Mouse (Mus musculus) hindbrain, postnatal 0 days (tissue): Measurements from ENCODE around the gene Echs1. TPM values are rescaled to one million over a fixed set of nuclear protein-coding genes. Genes with fewer than 3 reads are reported as not detected.
A peak's percentile ranks its signal among the peaks of the same experiment; 100 is the strongest.

Experiments
- ATAC-seq: fragments of 200-750 bp; cut with Nextera tagmentation; 2 replicates; pipeline ENCODE4 v1.8.0; 2017; ENCODE audit warnings: mild to moderate bottlenecking, moderate TSS enrichment, moderate library complexity
- DNase-seq: peaks from one replicate; pipeline ENCODE4 v3.0.0-alpha.2; 2015; ENCODE audit warnings: low spot score
- H3K27ac ChIP-seq: fragments of 300-500 bp; sonication (generic); 2 replicates; pipeline ENCODE4 v1.5.1; 2014; ENCODE audit warnings: mild to moderate bottlenecking
- H3K27me3 ChIP-seq: fragments of 300-500 bp; sonication (generic); 2 replicates; pipeline ENCODE4 v1.6.1; 2014; ENCODE audit warnings: low read length, mixed read lengths; ENCODE audit not compliant: insufficient read depth
- H3K36me3 ChIP-seq: fragments of 300-500 bp; sonication (generic); 2 replicates; pipeline ENCODE4 v1.6.1; 2014; ENCODE audit warnings: low read length, mixed read lengths; ENCODE audit not compliant: insufficient read depth
- H3K4me1 ChIP-seq: fragments of 300-500 bp; sonication (generic); 2 replicates; pipeline ENCODE4 v1.6.1; 2014; ENCODE audit warnings: antibody characterized with exemption, low read length, mixed read lengths; ENCODE audit not compliant: insufficient read depth
- H3K4me2 ChIP-seq: fragments of 300-500 bp; sonication (generic); 2 replicates; pipeline ENCODE4 v1.6.1; 2014; ENCODE audit warnings: low read depth, mild to moderate bottlenecking, low read length, moderate library complexity, mixed read lengths
- H3K4me3 ChIP-seq: fragments of 300-500 bp; sonication (generic); 2 replicates; pipeline ENCODE4 v1.5.1; 2014; ENCODE audit warnings: low read length
- H3K9ac ChIP-seq: fragments of 300-500 bp; sonication (generic); replicated peaks from 2 replicates; pipeline ENCODE4 v1.6.1; 2014; ENCODE audit warnings: mild to moderate bottlenecking, low read length, moderate library complexity, mixed read lengths
- H3K9me3 ChIP-seq: fragments of 300-500 bp; sonication (generic); 2 replicates; pipeline ENCODE4 v1.6.1; 2016; ENCODE audit warnings: low read length, mixed read lengths
- CTCF ChIP-seq: IDR thresholded peaks from 2 replicates; pipeline ENCODE4 v1.5.1; 2016; ENCODE audit warnings: antibody characterized with exemption, control low read depth, low read depth
- WGBS: fragments of 180-500 bp; shearing (Covaris S2); extraction: QIAGEN DNeasy Blood & Tissue Kit; methylation state at CpG from one replicate; pipeline ENCODE4 v1.1.7; 2014; 5-methylcytosine and 5-hydroxymethylcytosine counted together
- polyA plus RNA-seq: library from polyadenylated mRNA; unstranded; fragments of >200 nt; fragmentation: Nextera tagmentation; extraction: Ambion mirVana; gene quantifications from 2 replicates; pipeline ENCODE4 v1.2.1, GENCODE M21; 2015
- total RNA-seq: library from RNA; depleted of rRNA; stranded (reverse); fragments of >200 nt; gene quantifications from 2 replicates; pipeline ENCODE4 v1.2.3, GENCODE M21; 2014

Echs1 gene
- total and polyA plus RNA-seq, 2 experiments from 2014 or later, result 91.5 to 136 TPM

GRCm38 (mm10) chr7:140120484-140120883, 4.2 kb upstream of the Echs1 start:
- Histone ChIP-seq H3K36me3 (no peaks in the 10 kb centered on the region), H3K27me3 (no peaks in the 10 kb centered on the region), H3K27ac (no peak overlapping the region), H3K9me3 (no peaks in the 10 kb centered on the region), H3K4me2 (no peak overlapping the region), H3K4me3 (no peak overlapping the region), H3K4me1 (peaks cover 4% of the 10 kb centered on the region; the same call in 1 of the 2 replicates), H3K9ac (no peak overlapping the region)
- DNase-seq, result no peak
- WGBS, result 84% methylated on average over 2 of the region's 2 CpGs
- no peak for ATAC-seq
- no peak for TF ChIP-seq CTCF

DNA sequence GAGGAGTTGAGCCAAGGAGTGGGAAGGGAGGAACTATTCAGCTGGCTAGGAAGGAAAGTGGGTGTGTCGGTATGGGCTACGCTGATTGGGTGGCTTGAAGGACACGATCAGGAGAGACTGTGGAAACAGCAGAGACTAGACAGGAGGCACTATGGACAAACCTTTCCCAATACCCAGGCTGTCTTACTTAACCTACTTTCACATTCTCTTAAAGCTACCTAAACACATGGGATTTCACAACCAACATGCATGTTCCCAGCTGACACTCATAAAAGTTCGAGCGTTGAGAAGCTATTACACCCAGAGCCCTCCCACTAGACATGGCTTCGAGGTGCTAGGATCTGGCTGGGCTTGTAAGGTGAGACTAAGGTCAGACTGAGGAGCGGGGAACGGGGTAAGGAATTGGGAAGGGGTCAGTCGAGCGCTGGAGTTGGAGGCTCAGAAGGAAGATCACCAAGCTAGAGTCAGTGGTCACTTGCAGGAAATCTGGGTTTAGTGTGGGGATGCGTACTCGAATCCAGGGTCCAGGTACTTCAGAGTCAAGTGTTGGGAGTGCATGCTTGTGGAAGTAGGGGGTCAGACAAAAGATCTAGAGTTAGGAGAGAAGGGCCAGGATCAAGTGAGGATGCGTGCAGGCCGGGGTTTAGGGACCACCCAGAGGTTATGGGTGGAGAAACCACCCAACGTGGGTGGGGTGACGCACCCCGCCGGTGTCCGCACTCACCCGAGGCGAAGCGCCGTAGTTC, 520 bp downstream of the Echs1 start, which contains the start of gene Paox:
Gene Paox (plus strand): TSS at position 217 of the 746 bp plus-strand sequence.
- no peaks in the 10 kb centered on the region for H3K9me3 ChIP-seq
- ATAC-seq (peak; percentile 70), DNase-seq (peak; percentile 68)
- peak within 1 kb of the TSS; percentile 86 for H3K27ac ChIP-seq
- peak within 1 kb of the TSS; percentile 71 for H3K4me3 ChIP-seq
- TF ChIP-seq CTCF, result no peak
- peak within 1 kb of the TSS; percentile 81 for H3K9ac ChIP-seq
- H3K4me1 ChIP-seq, result peaks cover 4% of the 10 kb centered on the region; the same call in 1 of the 2 replicates
- peaks cover 5% of the 10 kb centered on the region for H3K36me3 ChIP-seq
- WGBS, result 3% methylated on average over 23 of the region's 23 CpGs
- no peaks in the 10 kb centered on the region for H3K27me3 ChIP-seq
- peak within 1 kb of the TSS; percentile 69 for H3K4me2 ChIP-seq

GRCm38 (mm10) chr7:140111943-140112342, 4.3 kb downstream of the Echs1 start:
- DNase-seq (no peak), ATAC-seq (no peak)
- H3K36me3 ChIP-seq, result peaks cover 25% of the 10 kb centered on the region
- H3K9me3 ChIP-seq, result no peaks in the 10 kb centered on the region
- H3K4me1 ChIP-seq, result peaks cover 1% of the 10 kb centered on the region; the same call in 1 of the 2 replicates
- no peak overlapping the region for H3K4me2 ChIP-seq
- no peak overlapping the region for H3K4me3 ChIP-seq
- TF ChIP-seq CTCF, result no peak
- no peak overlapping the region for H3K9ac ChIP-seq
- H3K27ac ChIP-seq, result no peak overlapping the region
- H3K27me3 ChIP-seq, result no peaks in the 10 kb centered on the region
- 46% methylated on average over 3 of the region's 3 CpGs for WGBS

DNA sequence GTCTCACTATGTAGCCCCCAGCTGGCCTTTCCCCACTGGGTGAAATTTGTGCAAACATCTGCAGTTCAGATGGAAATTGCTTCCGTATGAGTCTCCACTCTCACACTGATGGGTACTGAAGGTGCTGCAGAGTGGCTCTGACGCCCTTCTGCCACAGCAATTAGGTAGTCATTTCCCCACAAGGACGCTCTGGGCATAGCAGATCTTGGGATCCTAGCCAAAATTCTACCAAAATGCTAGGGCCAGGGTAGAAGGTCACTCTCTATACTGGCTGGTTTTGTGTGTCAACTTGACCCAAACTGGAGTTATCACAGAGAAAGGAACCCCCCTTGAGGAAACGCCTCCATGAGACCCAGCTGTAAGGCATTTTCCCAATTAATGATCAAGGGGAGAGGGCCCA, 12.3 kb downstream of the Echs1 start:
- WGBS, result 84% methylated on average over 4 of the region's 4 CpGs
- ATAC-seq (no peak), DNase-seq (no peak)
- H3K9me3 ChIP-seq, result no peaks in the 10 kb centered on the region
- H3K4me1 ChIP-seq, result peaks cover 8% of the 10 kb centered on the region
- no peak for TF ChIP-seq CTCF
- no peak overlapping the region for H3K4me3 ChIP-seq
- no peak overlapping the region for H3K27ac ChIP-seq
- H3K27me3 ChIP-seq, result no peaks in the 10 kb centered on the region
- H3K4me2 ChIP-seq, result no peak overlapping the region
- H3K9ac ChIP-seq, result no peak overlapping the region
- H3K36me3 ChIP-seq, result peaks cover 4% of the 10 kb centered on the region; the same call in 1 of the 2 replicates

DNA sequence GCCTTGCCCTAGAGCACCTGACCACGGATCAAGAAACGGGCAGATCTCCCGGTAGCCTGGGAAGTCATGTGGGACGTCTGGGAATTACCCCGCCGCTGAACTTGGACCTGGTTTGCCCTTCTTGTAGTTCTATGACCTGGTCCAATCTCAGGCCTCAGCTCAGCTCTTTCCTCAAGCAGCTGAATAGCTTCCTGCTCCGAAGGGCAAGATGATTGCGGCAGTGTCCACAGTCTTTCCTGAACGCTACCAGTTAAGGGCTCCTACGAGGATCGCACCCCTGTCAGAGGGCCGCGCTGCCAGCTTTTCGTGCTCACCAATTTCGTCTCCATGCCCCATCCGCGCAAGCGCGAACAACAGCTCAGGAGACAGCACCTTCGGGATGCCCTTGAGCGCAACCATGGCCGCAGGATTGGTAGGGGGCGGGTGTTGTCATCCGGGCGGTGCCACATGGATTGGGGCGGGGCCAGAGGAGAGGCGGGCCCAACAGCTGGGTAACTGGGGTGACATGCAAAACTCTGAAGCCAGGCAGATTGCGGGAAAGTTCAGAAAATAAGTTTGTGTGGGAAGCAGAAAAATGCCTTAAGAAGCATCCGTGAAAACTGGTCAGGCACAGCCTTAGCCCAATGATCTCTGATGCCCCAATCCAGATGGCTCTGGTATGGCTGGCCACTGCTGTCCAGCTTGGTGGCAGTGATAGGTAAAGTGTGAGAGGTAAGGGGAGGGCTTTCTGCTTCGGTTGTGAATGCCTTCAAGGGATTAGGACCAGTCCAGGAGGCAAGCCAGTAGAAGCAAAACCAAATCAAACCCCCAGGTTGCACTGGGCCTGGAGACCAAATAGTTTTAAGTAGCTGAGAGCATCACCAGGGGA, 14.0 kb downstream of the Echs1 start, which contains the start of gene Fuom:
Gene Fuom (minus strand): TSS at position 449 of the 868 bp plus-strand sequence.
- Histone ChIP-seq H3K9me3 (no peaks in the 10 kb centered on the region), H3K9ac (peak within 1 kb of the TSS; percentile 52), H3K27me3 (no peaks in the 10 kb centered on the region), H3K27ac (peak within 1 kb of the TSS; percentile 74; the same call in 1 of the 2 replicates), H3K4me3 (peak within 1 kb of the TSS; percentile 40), H3K4me2 (peak within 1 kb of the TSS; percentile 66), H3K4me1 (peaks cover 8% of the 10 kb centered on the region), H3K36me3 (no peaks in the 10 kb centered on the region)
- peak; percentile 90 for ATAC-seq
- 1% methylated on average over 30 of the region's 30 CpGs for WGBS
- peak; percentile 86 for DNase-seq
- no peak for TF ChIP-seq CTCF

GRCm38 (mm10) chr7:140101498-140101897, 14.8 kb downstream of the Echs1 start:
- 70% methylated on average over 10 of the region's 10 CpGs for WGBS
- no peak for DNase-seq

More at GRCm38 (mm10) chr7:140101498-140101897, 14.8 kb downstream of the Echs1 start:
- Histone ChIP-seq H3K4me3 (peak overlapping the region; percentile 40), H3K27ac (0 out of 2 replicates have a peak overlapping the region, but pooled peaks have one; percentile 20), H3K36me3 (no peaks in the 10 kb centered on the region), H3K4me2 (peak overlapping the region; percentile 66), H3K4me1 (peaks cover 8% of the 10 kb centered on the region), H3K9me3 (no peaks in the 10 kb centered on the region), H3K27me3 (no peaks in the 10 kb centered on the region), H3K9ac (peak overlapping the region; percentile 52)
- ATAC-seq, result no peak; the same call in 1 of the 2 replicates
- TF ChIP-seq CTCF, result no peak
